Mouse (Mus musculus): Measurements from ENCODE around the gene Olfr958. TPM values are rescaled to one million over a fixed set of nuclear protein-coding genes. Genes with fewer than 3 reads are reported as not detected.
A peak's percentile ranks its signal among the peaks of the same experiment; 100 is the strongest.

Olfr958 gene
- not detected for total RNA-seq (2021)
- long read RNA-seq, experiment 1 = 0 reads
- long read RNA-seq, experiment 2 = 0 reads

DNA sequence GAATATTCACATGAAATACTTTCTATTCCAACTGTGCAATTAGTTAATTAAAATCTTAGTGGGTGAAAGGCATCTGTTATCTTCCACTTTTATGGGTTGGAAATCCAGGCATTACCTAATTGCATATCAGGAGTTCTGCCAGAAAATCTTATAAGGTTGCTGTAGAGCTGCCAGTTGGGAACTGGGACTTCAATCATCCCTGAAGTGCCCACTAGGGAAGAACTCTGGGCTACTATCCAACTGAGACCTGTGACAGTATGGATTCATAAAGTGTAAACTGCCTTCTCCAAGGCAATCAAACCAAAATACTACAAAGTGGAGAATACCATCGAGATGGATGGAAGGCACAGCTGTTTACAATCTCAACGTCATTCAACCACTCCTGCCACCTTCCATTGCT is at the start of gene Olfr958:
Gene Olfr958 (minus strand): TSS at position 109 of the 400 bp plus-strand sequence.
- intact Hi-C loops (cut with DNase I; ENCODE audit: low total_unique reads) = no loop called here
- no peak for DNase-seq

DNA sequence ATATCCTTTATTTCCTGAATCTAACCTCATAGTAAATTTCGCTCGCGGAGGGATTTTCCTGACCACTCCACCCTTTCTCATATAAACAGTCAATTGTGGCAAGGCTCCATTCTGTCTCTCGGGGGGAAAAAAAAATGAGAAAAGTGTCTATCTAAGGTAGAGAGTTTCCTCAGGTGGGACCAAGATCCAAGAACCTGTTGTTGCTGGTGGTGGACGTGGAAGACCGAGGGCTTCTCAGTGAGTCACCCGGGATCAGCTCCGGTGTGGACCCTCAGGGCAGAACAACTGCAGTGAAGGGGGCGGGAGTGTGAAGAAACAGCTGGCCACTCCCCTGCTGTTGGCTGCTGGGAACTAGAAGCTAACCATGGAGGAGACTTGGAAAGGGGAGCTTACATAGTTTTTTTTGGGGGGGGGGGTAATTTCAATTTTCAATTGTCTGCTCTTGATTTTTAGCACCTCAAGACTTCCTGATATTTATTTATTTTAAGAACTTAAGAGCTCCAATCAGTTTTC is 49.5 kb upstream of the Olfr958 start:
- intact Hi-C loops (cut with DNase I; ENCODE audit: low total_unique reads) = no loop called here
- peak; percentile 42 for DNase-seq

- DNase-seq = no peak
- intact Hi-C loops (cut with DNase I; ENCODE audit: low total_unique reads) = no loop called here
These were observed 48.9 kb upstream of the Olfr958 start for GRCm38 (mm10) chr9:39602536-39603332.

GRCm38 (mm10) chr9:39577050-39577449 is 23.2 kb upstream of the Olfr958 start:
- DNase-seq = no peak
- intact Hi-C loops (cut with DNase I; ENCODE audit: low total_unique reads) = no loop called here

GRCm38 (mm10) chr9:39575469-39575868 is 21.6 kb upstream of the Olfr958 start, which contains the start of gene Olfr959:
Gene Olfr959 (minus strand): TSS chr9:39575569.
- intact Hi-C loops (cut with DNase I; ENCODE audit: low total_unique reads) = no loop called here
- no peak for DNase-seq

DNA sequence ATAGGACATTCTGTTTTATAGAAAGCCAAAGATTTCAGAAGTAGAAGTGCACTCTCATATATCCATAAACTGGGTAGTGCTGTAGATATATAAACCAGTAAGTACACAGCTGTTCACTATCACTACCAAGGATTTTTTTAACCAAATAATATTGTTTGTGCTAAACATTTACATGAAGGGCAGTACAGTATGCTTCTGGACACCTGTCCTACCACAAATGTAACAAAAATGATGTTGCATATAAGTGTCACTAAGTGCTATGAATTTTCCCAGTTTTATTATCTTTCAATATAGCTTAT is 4.4 kb upstream of the Olfr958 start:
- intact Hi-C loops (cut with DNase I; ENCODE audit: low total_unique reads) = no loop called here
- no peak for DNase-seq

DNA sequence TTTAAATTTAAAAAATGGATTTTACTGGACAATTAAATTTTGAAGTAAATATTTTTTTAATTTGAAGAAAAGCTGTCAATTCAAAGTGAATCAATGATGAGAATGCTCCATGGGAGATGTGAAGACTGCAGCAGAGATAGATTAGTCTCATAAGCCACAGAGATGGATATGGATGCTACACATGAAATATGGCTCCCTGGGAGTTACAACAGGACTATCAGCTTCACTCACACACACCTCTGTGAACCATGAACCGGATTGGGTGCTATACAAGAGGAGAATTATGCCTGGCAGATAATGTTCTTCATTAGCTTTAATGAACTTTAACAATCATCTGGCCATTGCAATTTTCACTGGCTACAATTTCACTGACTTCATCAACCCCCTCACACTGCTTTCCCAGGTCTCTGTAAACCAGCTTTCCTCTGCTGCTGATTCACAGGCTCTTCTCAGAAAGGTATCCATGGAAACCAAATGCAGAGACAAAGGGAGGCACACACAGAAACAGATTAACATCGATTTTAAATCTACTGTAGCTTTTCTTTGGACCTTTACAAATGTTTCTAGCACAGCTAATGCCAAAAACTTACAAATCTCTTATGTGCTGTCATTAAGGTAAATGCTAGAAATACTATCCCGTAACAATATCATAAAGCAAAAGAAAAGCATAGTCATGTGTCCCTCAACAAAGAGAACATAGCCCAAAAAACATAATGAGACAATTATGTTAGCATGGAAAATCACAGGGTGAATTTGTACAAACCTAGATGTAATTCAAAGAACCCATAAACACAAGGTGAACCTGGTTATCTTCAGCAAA is 3.9 kb upstream of the Olfr958 start:
- intact Hi-C loops (cut with DNase I; ENCODE audit: low total_unique reads) = no loop called here
- DNase-seq = no peak

DNA sequence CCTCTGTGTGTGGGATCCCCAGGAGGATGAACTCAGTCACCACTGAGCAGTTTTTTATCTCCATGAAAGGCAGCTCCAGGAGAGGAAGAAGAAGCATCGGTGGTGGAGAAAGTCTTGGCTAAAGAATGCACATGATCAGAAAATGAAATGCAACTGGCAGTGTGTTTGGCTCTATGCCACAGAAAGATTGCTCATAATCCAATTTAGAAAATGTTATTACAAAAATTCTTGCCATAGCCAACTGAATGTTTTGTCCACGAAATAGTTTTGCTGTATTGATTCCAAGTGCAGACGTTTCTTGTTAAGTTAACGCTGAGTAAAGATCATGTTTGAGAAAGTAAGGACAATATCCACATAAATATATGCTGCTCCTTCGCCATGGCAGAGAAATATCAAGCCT is 3.0 kb downstream of the Olfr958 start:
- intact Hi-C loops (cut with DNase I; ENCODE audit: low total_unique reads) = no loop called here
- no peak for DNase-seq

GRCm38 (mm10) chr9:39523616-39524285 is 30.1 kb downstream of the Olfr958 start:
- no peak for DNase-seq
- intact Hi-C loops (cut with DNase I; ENCODE audit: low total_unique reads) = no loop called here

- no peak for DNase-seq
- intact Hi-C loops (cut with DNase I; ENCODE audit: low total_unique reads) = no loop called here
These were observed 35.3 kb downstream of the Olfr958 start for GRCm38 (mm10) chr9:39518595-39518994.

GRCm38 (mm10) chr9:39515531-39515930 is 38.3 kb downstream of the Olfr958 start, which contains the start of gene Olfr957:
Gene Olfr957 (minus strand): TSS chr9:39515809.
- intact Hi-C loops (cut with DNase I; ENCODE audit: low total_unique reads) = no loop called here
- DNase-seq = no peak

GRCm38 (mm10) chr9:39509412-39509811 is 44.4 kb downstream of the Olfr958 start:
- intact Hi-C loops (cut with DNase I; ENCODE audit: low total_unique reads) = no loop called here
- no peak for DNase-seq

- DNase-seq = peak; percentile 29
- intact Hi-C loops (cut with DNase I; ENCODE audit: low total_unique reads) = no loop called here
These were observed 44.9 kb downstream of the Olfr958 start for GRCm38 (mm10) chr9:39508998-39509397.

Other genes with a start within 250 kb of the Olfr958 start
- gene Olfr948, start 228.0 kb downstream of the Olfr958 start, total RNA-seq (2021) = not detected
- not detected for gene Olfr951, start 166.6 kb downstream of the Olfr958 start, total RNA-seq (2021)
- gene Olfr952, start 126.9 kb downstream of the Olfr958 start, total RNA-seq (2021) = not detected
- not detected for gene Olfr954, start 97.4 kb downstream of the Olfr958 start, total RNA-seq (2021)
- not detected for gene Olfr955, start 82.1 kb downstream of the Olfr958 start, total RNA-seq (2021)
- gene Olfr44, start 60.1 kb downstream of the Olfr958 start, total RNA-seq (2021) = not detected
- gene Olfr957, start 38.2 kb downstream of the Olfr958 start, total RNA-seq (2021) = not detected
- gene Olfr959, start 21.5 kb upstream of the Olfr958 start, total RNA-seq (2021) = not detected
- 10 to 100 TPM; 51.9 to 71.0 TPM for gene AW551984, start 50.3 kb upstream of the Olfr958 start, total RNA-seq (2021)
- not detected for gene Olfr148, start 56.6 kb upstream of the Olfr958 start, total RNA-seq (2021)
- gene Olfr960, start 67.3 kb upstream of the Olfr958 start, total RNA-seq (2021) = not detected
- not detected for gene Olfr961, start 91.0 kb upstream of the Olfr958 start, total RNA-seq (2021)
- not detected for gene Olfr963, start 113.2 kb upstream of the Olfr958 start, total RNA-seq (2021)
- gene Olfr149, start 153.1 kb upstream of the Olfr958 start, total RNA-seq (2021) = not detected
- not detected for gene Olfr965, start 157.3 kb upstream of the Olfr958 start, total RNA-seq (2021)
- not detected for gene Olfr150, start 176.9 kb upstream of the Olfr958 start, total RNA-seq (2021)
- not detected for gene Olfr967, start 192.2 kb upstream of the Olfr958 start, total RNA-seq (2021)
- gene Olfr968, start 229.2 kb upstream of the Olfr958 start, total RNA-seq (2021) = not detected
- not detected for gene Olfr969, start 236.9 kb upstream of the Olfr958 start, total RNA-seq (2021)

All from gastrocnemius, postnatal 14 days (tissue).